Mouse (Mus musculus) heart, adult 2 months (tissue): ENCODE measurements around the gene Plxna2.

ENCODE experiments used
- CTCF ChIP-seq: fragments of 200-600 bp; IDR thresholded peaks from 2 replicates; pipeline ENCODE4 v1.8.1; 2022; ENCODE audit warnings: antibody characterized with exemption, mild to moderate bottlenecking, moderate library complexity
- POLR2A ChIP-seq: fragments of 200-500 bp; IDR thresholded peaks from 2 replicates; pipeline ENCODE4 v1.6.1; 2011; ENCODE audit warnings: mild to moderate bottlenecking, low read depth, low read length, control low read depth; ENCODE audit not compliant: insufficient read depth

DNA sequence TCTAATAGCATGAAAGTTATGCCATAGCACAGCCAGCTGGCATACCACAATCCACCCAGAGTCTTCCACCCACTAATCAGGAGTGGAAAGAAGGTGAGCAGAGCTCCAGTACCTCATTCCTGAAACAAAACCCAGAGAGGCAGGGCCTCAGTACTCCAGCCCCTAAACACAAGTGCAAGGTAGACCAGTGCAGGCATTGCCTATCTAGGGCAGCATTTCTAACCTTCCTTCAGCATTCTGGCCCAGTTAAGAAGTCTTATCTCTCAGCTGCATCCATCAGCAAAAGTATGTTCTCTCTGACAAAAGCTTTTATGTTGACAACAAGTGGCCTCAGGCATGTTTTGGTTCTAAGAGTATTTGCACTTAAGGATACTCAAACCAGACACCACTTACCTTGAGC, 37.5 kb upstream of the Plxna2 start:
- TF ChIP-seq CTCF (no peak), POLR2A (no peak)
